Mouse (Mus musculus) intestine, embryonic 14.5 days (tissue): ENCODE data around the gene Haspin. TPM values are rescaled to one million over a fixed set of nuclear protein-coding genes. Genes with fewer than 3 reads are reported as not detected.

Experiments
- ATAC-seq: fragments of 200-750 bp; cut with Nextera tagmentation; replicated peaks from 2 replicates; pipeline ENCODE4 v1.8.0; 2017; ENCODE audit warnings: low read depth, moderate number of reproducible peaks, moderate TSS enrichment, moderate library complexity; ENCODE audit not compliant: low FRiP score, low TSS enrichment
- DNase-seq: peaks from one replicate; pipeline ENCODE4 v3.0.0-alpha.2; 2018; ENCODE audit warnings: low spot score
- H3K27ac ChIP-seq: fragments of 300-500 bp; sonication (generic); 2 replicates; pipeline ENCODE4 v1.5.1; 2014; ENCODE audit warnings: low read depth, mild to moderate bottlenecking, control low read depth
- H3K27me3 ChIP-seq: fragments of 300-500 bp; sonication (generic); replicated peaks from 2 replicates; pipeline ENCODE4 v1.6.1; 2014; ENCODE audit warnings: low read length, control low read depth; ENCODE audit not compliant: control insufficient read depth, insufficient read depth
- H3K36me3 ChIP-seq: fragments of 300-500 bp; sonication (generic); 2 replicates; pipeline ENCODE4 v1.6.1; 2014; ENCODE audit warnings: low read length, control low read depth; ENCODE audit not compliant: control insufficient read depth, insufficient read depth
- H3K4me1 ChIP-seq: fragments of 300-500 bp; sonication (generic); replicated peaks from 2 replicates; pipeline ENCODE4 v1.6.1; 2014; ENCODE audit warnings: low read length, control low read depth, mixed read lengths; ENCODE audit not compliant: control insufficient read depth, insufficient read depth
- H3K4me2 ChIP-seq: fragments of 300-500 bp; sonication (generic); 2 replicates; pipeline ENCODE4 v1.6.1; 2014; ENCODE audit warnings: low read length
- H3K4me3 ChIP-seq: fragments of 300-500 bp; sonication (generic); 2 replicates; pipeline ENCODE4 v1.5.1; 2014; ENCODE audit warnings: low read depth, low read length, control low read depth, mixed read lengths
- H3K9ac ChIP-seq: fragments of 300-500 bp; sonication (generic); 2 replicates; pipeline ENCODE4 v1.6.1; 2014; ENCODE audit warnings: mild to moderate bottlenecking, low read length
- H3K9me3 ChIP-seq: fragments of 300-500 bp; sonication (generic); 2 replicates; pipeline ENCODE4 v1.6.1; 2016; ENCODE audit warnings: low read length, control low read depth; ENCODE audit not compliant: control insufficient read depth
- WGBS: fragments of 180-500 bp; shearing (Covaris S2); extraction: QIAGEN DNeasy Blood & Tissue Kit; methylation state at CpG from one replicate; pipeline ENCODE4 v1.1.7; 2014; 5-methylcytosine and 5-hydroxymethylcytosine counted together
- polyA plus RNA-seq: library from polyadenylated mRNA; unstranded; fragments of >200 nt; fragmentation: Nextera tagmentation; extraction: Ambion mirVana; gene quantifications from 2 replicates; pipeline ENCODE4 v1.2.1, GENCODE M21; 2014

Gene Haspin
- polyA plus RNA-seq, 1 experiment from 2014 or later, result 16.0 TPM

DNA sequence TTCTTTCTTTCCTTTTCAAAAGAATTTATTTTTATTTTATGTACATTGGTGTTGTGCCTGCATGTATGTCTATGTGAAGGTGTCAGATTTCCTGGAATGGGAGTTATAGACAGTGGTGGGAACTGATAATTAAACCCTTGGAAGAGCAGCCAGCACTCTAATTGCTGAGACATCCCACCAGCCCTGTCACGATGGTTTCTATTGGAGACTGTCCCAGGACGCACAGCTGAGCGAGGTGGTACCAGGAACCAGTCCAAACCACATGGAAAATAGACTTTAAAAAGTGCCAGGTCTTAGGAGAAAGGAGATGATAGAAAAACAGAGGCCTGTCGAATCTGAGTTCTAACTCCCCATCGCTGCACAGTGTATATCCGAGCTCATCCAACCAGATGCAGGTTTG, 17.0 kb upstream of the Haspin start:
- no peak overlapping the region for H3K9ac ChIP-seq
- no peak for ATAC-seq
- 72% methylated on average over 6 of the region's 6 CpGs for WGBS
- no peak overlapping the region for H3K4me3 ChIP-seq
- H3K4me2 ChIP-seq, result no peak overlapping the region
- H3K4me1 ChIP-seq, result no peaks in the 10 kb centered on the region
- H3K9me3 ChIP-seq, result no peaks in the 10 kb centered on the region
- H3K27me3 ChIP-seq, result peaks cover 18% of the 10 kb centered on the region
- DNase-seq, result no peak
- H3K27ac ChIP-seq, result no peak overlapping the region
- no peaks in the 10 kb centered on the region for H3K36me3 ChIP-seq

DNA sequence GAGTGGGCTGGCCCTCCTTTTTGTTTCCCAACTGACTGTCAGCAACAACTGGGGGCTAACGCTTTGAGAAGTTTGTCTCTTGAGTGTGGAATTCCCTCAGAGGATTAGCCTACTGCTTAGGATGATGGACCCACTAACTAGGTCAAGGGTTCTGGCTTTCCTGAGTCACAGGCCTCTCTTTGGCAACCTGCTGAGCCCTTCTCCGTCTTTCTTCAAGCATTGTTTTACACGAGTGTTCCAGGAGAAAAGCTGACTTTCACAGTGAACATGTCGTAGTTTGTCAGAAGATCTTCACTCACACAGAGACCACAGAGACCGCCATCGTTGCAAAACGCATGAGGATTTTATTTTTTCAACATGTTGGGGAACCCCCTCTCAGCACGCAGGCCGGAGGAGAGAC, 10.1 kb upstream of the Haspin start:
- no peaks in the 10 kb centered on the region for H3K36me3 ChIP-seq
- WGBS, result 79% methylated on average over 9 of the region's 9 CpGs
- H3K4me2 ChIP-seq, result no peak overlapping the region
- H3K27ac ChIP-seq, result no peak overlapping the region
- no peaks in the 10 kb centered on the region for H3K27me3 ChIP-seq
- no peaks in the 10 kb centered on the region for H3K4me1 ChIP-seq
- no peak overlapping the region for H3K4me3 ChIP-seq
- ATAC-seq (no peak), DNase-seq (no peak)
- H3K9ac ChIP-seq, result no peak overlapping the region
- no peaks in the 10 kb centered on the region for H3K9me3 ChIP-seq

- WGBS, result 65% methylated on average over 7 of the region's 7 CpGs
- no peak for ATAC-seq
- no peak overlapping the region for H3K4me2 ChIP-seq
Measured at GRCm38 (mm10) chr11:73146975-73147365, 8.9 kb upstream of the Haspin start.

GRCm38 (mm10) chr11:73146026-73146974, 8.2 kb upstream of the Haspin start:
- Histone ChIP-seq H3K9ac (no peak overlapping the region), H3K9me3 (no peaks in the 10 kb centered on the region), H3K36me3 (no peaks in the 10 kb centered on the region), H3K27me3 (no peaks in the 10 kb centered on the region), H3K27ac (no peak overlapping the region), H3K4me1 (no peaks in the 10 kb centered on the region), H3K4me2 (no peak overlapping the region), H3K4me3 (no peak overlapping the region)
- WGBS, result 60% methylated on average over 11 of the region's 11 CpGs
- DNase-seq (no peak), ATAC-seq (no peak)

More at GRCm38 (mm10) chr11:73146975-73147365, 8.9 kb upstream of the Haspin start:
- Histone ChIP-seq H3K27ac (no peak overlapping the region), H3K36me3 (no peaks in the 10 kb centered on the region), H3K27me3 (no peaks in the 10 kb centered on the region), H3K9ac (no peak overlapping the region), H3K4me3 (no peak overlapping the region), H3K4me1 (no peaks in the 10 kb centered on the region), H3K9me3 (no peaks in the 10 kb centered on the region)
- no peak for DNase-seq

- H3K4me3 ChIP-seq, result no peak overlapping the region
- no peak overlapping the region for H3K9ac ChIP-seq
- no peak for DNase-seq
- 45% methylated on average over 1 of the region's 1 CpGs for WGBS
- H3K4me1 ChIP-seq, result no peaks in the 10 kb centered on the region
- ATAC-seq, result no peak
- H3K27ac ChIP-seq, result no peak overlapping the region
- H3K9me3 ChIP-seq, result no peaks in the 10 kb centered on the region
- no peaks in the 10 kb centered on the region for H3K27me3 ChIP-seq
- H3K4me2 ChIP-seq, result no peak overlapping the region
- no peaks in the 10 kb centered on the region for H3K36me3 ChIP-seq
Measured at GRCm38 (mm10) chr11:73144261-73144681, 6.2 kb upstream of the Haspin start.

DNA sequence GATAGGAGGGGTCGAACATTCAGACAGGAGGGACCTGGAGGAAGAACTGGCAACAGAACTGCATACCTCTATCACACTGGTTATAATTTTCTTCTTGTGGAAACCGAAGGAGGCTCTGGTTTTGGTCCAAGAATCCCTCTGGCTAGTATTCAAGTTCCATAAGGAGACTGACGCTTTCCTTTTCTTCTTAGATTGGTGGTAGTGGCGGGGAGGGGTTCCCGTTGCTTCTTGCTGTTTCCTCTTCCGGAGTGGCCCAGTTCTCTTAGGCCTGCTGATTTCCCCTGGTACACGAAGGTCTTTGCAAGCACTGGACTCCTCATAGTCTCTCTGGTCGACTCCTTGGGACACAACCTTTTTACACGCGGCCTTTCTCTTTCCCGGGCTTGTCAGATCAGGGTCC, 978 bp downstream of the Haspin start:
- ATAC-seq (peak; percentile 11; the same call in 1 of the 2 replicates), DNase-seq (no peak)
- Histone ChIP-seq H3K9ac (peak overlapping the region; percentile 65), H3K27me3 (no peaks in the 10 kb centered on the region), H3K9me3 (no peaks in the 10 kb centered on the region), H3K27ac (no peak overlapping the region), H3K4me2 (peak overlapping the region; percentile 67), H3K4me1 (peaks cover 27% of the 10 kb centered on the region), H3K36me3 (peaks cover 17% of the 10 kb centered on the region; the same call in 1 of the 2 replicates), H3K4me3 (peak overlapping the region; percentile 72)
- 21% methylated on average over 11 of the region's 11 CpGs for WGBS

DNA sequence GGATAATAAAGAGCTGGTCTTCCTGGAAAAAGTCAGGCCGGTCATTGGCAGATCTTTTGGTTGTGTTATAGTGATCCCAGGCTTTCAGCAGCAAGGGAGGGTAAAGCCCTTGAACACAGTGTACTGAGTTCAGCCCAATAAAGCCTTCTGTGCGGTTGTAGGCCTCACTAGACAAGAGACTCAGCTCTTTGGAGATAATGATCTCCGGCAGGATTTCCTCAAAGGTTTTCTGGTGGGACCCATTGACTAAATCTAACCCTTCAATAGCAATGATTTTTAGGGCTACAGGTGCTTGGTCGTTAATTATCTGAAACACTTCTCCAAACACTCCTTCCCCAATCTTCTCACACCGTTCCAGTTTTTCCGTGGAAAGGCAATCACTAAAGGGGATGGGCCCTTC, 1.5 kb downstream of the Haspin start:
- Histone ChIP-seq H3K4me3 (peak overlapping the region; percentile 72), H3K27ac (no peak overlapping the region), H3K9ac (peak overlapping the region; percentile 65), H3K27me3 (no peaks in the 10 kb centered on the region), H3K36me3 (peaks cover 17% of the 10 kb centered on the region; the same call in 1 of the 2 replicates), H3K4me2 (peak overlapping the region; percentile 67), H3K4me1 (peaks cover 27% of the 10 kb centered on the region), H3K9me3 (no peaks in the 10 kb centered on the region)
- ATAC-seq (no peak), DNase-seq (no peak)
- WGBS, result 66% methylated on average over 6 of the region's 6 CpGs

GRCm38 (mm10) chr11:73134222-73134621, 3.9 kb downstream of the Haspin start:
- Histone ChIP-seq H3K27ac (no peak overlapping the region), H3K36me3 (peaks cover 17% of the 10 kb centered on the region; the same call in 1 of the 2 replicates), H3K27me3 (no peaks in the 10 kb centered on the region), H3K9me3 (no peaks in the 10 kb centered on the region), H3K4me1 (peaks cover 27% of the 10 kb centered on the region), H3K9ac (0 out of 2 replicates have a peak overlapping the region, but pooled peaks have one; percentile 7), H3K4me3 (no peak overlapping the region), H3K4me2 (peak overlapping the region; percentile 18; the same call in 1 of the 2 replicates)
- ATAC-seq, result no peak
- DNase-seq, result no peak
- WGBS, result 82% methylated on average over 5 of the region's 5 CpGs
